Mouse (Mus musculus) CD4-positive naive resting alpha-beta T cell, adult 57 days (primary cell): ENCODE measurements around the gene Eef1a1. TPM values are rescaled to one million over a fixed set of nuclear protein-coding genes. Genes with fewer than 3 reads are reported as not detected.

Source experiments
- total RNA-seq: library from RNA; stranded (reverse); gene quantifications from one replicate; pipeline ENCODE4 v1.2.4, GENCODE M21; 2023

The Eef1a1 gene
- total RNA-seq = 10,804 TPM

DNA sequence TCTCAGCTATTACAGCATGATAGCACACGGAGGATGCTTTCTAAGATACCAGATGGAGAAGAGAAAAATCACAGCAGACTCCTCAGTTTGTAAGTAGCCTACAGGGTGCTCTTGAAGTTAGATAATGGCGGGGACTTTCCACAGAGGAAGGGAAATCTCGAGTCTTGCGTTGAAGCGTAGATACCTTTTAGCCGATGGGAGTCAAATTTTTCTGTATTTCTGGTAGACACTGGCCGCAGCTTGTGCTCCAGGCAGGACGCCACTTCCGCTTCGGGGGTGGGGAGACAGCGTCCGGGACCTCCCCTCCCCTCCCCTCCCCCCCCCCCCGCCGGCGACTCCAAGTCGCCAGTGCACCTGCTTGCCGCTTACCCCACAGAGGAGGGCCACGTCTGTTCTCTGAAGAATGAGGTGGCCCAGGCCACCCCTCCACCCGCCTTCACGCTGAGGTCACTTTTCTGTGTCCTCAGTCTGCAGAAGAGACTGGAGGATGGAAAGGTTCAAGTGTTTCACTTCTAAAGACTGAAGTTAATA is at the start of gene Eef1a1:
Gene Eef1a1 (minus strand): TSS at position 262 of the 531 bp plus-strand sequence.

DNA sequence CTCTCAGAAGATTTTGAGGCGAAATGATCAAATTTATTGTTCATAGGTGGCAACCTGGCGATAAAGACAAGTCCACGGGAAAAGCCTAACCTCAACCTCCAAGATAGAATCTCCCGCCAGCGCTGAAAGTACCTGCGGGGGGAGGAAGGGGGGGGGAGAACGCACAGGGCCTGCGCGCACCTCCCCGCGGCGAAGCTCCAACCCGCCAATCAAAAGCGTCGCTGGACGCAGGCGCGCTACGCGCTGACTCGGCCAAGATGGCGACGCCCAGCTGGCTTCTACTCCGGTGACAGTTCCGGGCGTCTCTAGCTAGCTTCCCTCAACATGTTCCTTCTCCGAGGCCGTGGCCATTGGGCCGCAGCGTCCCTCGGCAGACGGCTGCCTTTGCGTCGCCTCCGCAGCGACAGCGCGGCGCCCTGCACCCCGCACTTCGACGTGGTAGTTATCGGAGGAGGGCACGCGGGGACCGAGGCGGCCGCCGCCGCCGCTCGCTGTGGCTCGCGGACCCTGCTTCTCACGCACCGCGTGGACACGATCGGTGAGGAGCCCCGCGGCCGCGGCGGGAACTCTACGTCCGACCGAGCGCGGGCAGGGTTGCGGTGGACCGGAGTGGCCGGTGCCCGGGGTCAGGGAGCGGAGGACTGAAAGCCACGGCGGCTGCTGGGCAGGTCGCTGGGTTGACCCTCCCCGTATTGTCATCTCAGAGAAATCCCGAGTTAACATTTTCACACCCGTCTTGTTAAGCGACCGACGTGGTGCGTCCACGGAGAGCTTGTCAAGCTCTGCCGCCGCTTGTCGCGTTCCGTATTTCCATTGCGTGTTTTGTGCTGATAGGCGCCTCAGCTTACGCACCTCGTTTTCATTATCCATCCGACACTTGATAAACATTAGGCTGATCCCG is 40.7 kb downstream of the Eef1a1 start, which contains the start of the genes Mto1 and Gm17324:
Gene Mto1 (plus strand): TSS at position 236 of the 901 bp plus-strand sequence.
Gene Gm17324 (minus strand): TSS at position 814 of the 901 bp plus-strand sequence.

DNA sequence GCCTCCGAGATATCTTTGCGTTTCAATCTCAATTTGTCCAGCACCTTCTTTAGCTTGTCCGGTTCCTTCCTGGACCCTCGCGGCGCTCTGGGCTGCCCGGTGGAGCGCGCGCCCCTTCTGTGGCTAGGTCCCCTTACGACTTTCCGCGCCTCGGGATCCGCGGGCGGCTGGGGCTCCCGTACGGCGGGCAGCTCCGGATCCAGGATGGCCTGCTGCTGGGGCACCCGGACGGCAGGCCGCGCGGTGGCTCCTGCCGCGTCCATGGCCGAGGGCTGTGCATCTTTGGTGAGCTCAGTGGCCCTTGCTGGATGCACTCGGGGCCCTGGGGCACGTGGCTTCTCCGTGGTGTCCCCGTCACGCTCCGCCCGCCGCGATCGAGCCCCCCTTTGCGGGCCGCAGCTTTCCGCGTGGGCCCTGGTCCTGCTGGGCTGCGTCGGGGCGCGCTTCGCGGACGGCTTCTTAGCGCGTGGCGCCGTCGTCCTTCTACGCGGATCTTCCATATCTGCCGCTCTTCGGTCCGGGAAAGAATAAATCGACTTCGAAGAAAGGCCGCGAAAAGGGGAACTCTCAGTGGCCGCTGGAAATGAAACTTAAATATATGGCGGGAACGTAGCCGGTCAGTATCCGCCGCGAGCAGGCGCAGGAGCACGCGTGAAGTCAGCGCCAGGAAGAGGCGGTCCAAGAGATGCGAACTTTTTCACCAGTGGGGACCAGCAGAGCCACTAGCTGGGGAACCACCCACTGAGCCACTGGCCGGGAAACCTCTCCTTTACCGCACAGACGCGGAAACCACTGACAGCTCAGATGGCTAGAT is 46.2 kb downstream of the Eef1a1 start, which contains the start of gene Cgas:
Gene Cgas (minus strand): TSS at position 659 of the 814 bp plus-strand sequence.

Other genes starting within 250 kb of the Eef1a1 start
- gene Gm3776, start 232.0 kb downstream of the Eef1a1 start, total RNA-seq = not detected
- gene Gm10639, start 199.2 kb downstream of the Eef1a1 start, total RNA-seq = not detected
- gene Omt2a, start 174.4 kb downstream of the Eef1a1 start, total RNA-seq = not detected
- not detected for gene Omt2b, start 161.6 kb downstream of the Eef1a1 start, total RNA-seq
- not detected for gene Gsta2, start 133.4 kb downstream of the Eef1a1 start, total RNA-seq
- gene Dppa5a, start 121.0 kb downstream of the Eef1a1 start, total RNA-seq = not detected
- gene Ooep, start 110.4 kb downstream of the Eef1a1 start, total RNA-seq = not detected
- gene Ddx43, start 93.4 kb downstream of the Eef1a1 start, total RNA-seq = 0.41 TPM
- 2.4 TPM for gene Cgas, start 45.9 kb downstream of the Eef1a1 start, total RNA-seq
- gene Mto1, start 40.9 kb downstream of the Eef1a1 start, total RNA-seq = 23.9 TPM
- gene Gm17324, start 40.4 kb downstream of the Eef1a1 start, total RNA-seq = 0.65 TPM
- gene Slc17a5, start 98.9 kb upstream of the Eef1a1 start, total RNA-seq = 6.9 TPM
- gene Cd109, start 126.4 kb upstream of the Eef1a1 start, total RNA-seq = not detected